Mouse (Mus musculus) layer of hippocampus, adult 2 months (tissue): ENCODE results near the gene Ccdc57. TPM values are rescaled to one million over a fixed set of nuclear protein-coding genes. Genes with fewer than 3 reads are reported as not detected.
"Not testable (repeated sequence)": the region's sequence is repeated elsewhere in the genome, so short reads cannot be mapped to it uniquely, and the experiment has no call there.

Experiments used
- DNase-seq, 2 experiments: peaks; one replicate each; pipeline ENCODE4 v3.0.0; 2022; ENCODE audit warnings: low spot score in 2 of 2
- H3K27ac ChIP-seq: fragments of 200-600 bp; 2 replicates; pipeline ENCODE4 v1.8.1; 2022
- H3K4me3 ChIP-seq: fragments of 200-600 bp; 2 replicates; pipeline ENCODE4 v1.8.1; 2022; ENCODE audit warnings: mild to moderate bottlenecking
- CTCF ChIP-seq: fragments of 200-600 bp; conservative IDR thresholded peaks from 2 replicates; pipeline ENCODE4 v1.8.1; 2022; ENCODE audit warnings: antibody characterized with exemption, mild to moderate bottlenecking, moderate library complexity
- total RNA-seq, 2 experiments: library from RNA; stranded (reverse); gene quantifications; 2 replicates each; pipeline ENCODE4 v1.2.3; 2021

Ccdc57 gene
- total RNA-seq, 2 experiments from 2014 or later = 8.4 to 8.7 TPM

DNA sequence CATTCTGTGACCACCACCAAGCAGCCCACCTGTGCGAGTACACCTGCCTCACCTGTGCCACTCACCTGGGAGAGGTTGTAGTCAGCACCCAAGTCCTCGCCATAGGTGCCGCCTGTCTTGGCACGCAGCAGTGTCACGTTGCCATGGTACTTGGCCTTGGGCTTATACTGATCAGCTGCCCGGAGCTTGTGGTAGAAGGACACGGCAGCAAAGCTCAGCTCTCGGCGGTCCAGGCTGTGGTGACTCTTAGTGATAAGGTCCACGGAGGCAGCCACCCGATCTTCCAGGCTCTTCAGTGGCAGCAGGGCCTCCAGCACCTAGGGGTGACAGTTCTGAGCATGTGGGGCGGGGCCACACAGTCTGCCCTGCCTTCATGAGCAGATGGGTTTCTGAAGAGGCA lies 124.7 kb downstream of the Ccdc57 start:
- DNase-seq = no peak
- Histone ChIP-seq H3K4me3 (no peak overlapping the region), H3K27ac (no peak overlapping the region)
- no peak for TF ChIP-seq CTCF

DNA sequence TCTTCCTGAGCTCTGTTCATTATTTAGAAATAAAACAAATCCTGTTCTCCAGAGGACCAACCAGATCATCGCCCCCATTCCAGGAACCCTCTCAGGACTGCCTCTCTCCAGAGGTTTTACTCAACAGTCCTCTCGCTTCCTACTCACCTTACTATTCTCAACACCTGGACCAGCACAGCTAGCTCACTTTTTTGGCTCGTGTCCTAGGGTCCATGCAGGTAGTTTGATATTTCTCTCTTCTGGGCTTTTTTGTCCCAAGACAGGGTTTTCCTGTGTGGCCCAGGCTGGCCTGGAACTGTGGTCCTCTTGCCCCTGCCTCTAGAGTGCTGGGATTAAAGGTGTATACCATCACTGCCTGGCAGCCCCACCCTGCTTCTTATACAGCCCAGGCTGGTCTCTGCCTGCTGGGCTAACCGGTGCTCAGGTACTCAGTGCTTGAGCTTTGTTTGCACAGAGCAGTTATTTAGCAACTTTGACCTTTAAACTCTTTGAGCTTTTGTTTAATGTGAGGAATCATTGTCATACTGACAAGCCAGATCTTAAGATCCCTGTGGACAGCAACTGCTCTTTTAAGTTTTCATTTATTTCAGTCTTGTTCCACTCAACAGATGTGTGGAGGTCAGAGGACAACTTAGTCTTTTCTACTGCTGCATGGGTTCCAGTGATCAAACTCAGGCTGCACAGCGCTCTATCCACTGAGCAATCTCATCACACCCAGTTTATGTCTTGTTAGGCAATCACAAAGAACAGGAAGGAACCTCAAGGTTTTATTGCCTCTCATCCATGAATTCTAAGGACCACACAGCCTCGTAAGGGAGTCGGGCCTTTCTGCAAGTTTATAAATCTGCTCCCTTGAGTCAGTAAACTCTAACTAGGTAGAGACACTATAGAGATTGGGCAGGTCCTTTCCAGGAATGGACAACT lies 127.0 kb downstream of the Ccdc57 start:
- H3K4me3 ChIP-seq = no peak overlapping the region
- H3K27ac ChIP-seq = no peak overlapping the region
- TF ChIP-seq CTCF = no peak
- DNase-seq = no peak

DNA sequence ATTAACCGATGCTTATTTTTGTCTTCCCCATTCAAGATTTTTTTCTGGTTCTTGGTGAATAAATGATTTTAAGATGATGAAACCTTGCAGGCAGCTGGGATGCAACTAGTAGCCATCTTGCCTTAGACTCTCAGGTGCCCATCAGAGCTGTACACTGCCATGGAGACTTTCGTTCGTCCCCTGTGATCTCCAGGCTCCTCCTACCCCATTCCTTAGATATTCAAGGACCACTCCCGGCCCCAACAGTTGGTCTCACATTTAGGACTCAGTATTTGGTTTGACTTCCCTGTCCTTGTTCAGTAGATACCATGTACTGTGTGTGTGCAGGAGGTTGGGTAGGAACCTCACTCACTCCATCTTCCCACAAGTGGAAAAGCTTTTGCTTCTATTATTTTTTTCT lies 127.9 kb downstream of the Ccdc57 start:
- no peak overlapping the region for H3K27ac ChIP-seq
- no peak overlapping the region for H3K4me3 ChIP-seq
- DNase-seq = no peak
- no peak for TF ChIP-seq CTCF

DNA sequence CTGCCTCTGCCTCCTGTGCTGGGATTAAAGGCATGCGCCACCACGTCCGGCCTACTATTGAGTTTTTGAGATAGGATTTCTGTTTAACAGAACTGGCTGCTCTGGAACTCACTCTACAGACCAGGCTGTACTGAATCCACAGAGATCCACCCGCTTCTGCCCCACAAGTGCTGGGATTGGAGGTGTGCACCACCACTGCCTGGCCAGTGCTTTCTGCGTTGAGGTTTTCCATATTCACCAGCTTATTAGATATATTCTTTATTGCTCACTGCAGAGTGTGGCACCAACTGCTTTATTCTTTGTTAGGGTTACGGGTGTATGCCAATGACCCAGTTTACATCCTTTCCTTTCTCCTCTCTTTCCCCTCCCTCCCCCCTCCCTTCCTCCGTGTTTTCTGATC lies 128.4 kb downstream of the Ccdc57 start:
- no peak for TF ChIP-seq CTCF
- DNase-seq = no peak

DNA sequence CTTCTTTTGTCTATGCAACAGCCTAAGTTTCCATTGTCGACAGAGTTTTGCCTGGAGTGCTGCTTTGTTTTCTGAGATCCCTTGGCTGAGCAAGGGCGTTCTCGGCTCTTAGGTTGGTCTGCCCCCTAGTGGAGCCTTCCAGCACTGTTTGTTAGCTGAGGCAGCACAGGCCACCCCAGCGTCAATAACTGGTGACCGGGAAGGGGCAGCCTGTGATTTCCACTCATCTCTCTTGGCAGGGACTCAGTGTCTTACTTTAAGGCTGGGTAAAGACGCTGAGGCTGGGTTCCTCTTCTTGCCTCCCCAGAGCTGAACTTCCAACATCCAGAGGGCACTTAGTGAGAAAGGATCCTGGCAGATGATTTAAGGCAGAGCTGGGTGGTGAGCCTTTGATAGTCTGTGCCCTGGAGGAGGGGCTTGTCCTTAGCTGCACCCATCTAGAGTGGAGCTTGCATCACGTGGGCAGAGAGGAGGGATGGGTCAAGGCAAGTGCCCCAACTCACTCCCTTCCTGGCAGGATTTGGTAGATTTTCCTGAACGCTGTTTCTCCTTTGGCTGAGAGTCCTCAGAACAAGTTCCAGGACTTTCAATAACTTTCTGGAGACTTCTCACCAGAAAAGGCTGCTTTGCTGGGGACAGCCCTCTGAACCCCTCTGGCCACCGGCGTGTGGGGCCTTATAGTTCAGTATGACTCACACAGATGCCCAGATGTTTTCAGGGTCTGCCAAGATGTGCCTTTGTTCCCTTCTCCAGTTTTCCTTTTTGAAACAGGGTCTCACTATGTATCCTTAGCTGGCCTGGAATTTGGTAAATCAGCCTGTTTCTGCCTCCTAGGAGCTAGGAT lies 132.4 kb downstream of the Ccdc57 start:
- TF ChIP-seq CTCF = peak; percentile 98
- no peak overlapping the region for H3K4me3 ChIP-seq
- peak; percentile 81 to 91 for DNase-seq
- H3K27ac ChIP-seq = peak overlapping the region; percentile 74

More for the DNA sequence above, 128.4 kb downstream of the Ccdc57 start:
- no peak overlapping the region for H3K27ac ChIP-seq
- H3K4me3 ChIP-seq = no peak overlapping the region

DNA sequence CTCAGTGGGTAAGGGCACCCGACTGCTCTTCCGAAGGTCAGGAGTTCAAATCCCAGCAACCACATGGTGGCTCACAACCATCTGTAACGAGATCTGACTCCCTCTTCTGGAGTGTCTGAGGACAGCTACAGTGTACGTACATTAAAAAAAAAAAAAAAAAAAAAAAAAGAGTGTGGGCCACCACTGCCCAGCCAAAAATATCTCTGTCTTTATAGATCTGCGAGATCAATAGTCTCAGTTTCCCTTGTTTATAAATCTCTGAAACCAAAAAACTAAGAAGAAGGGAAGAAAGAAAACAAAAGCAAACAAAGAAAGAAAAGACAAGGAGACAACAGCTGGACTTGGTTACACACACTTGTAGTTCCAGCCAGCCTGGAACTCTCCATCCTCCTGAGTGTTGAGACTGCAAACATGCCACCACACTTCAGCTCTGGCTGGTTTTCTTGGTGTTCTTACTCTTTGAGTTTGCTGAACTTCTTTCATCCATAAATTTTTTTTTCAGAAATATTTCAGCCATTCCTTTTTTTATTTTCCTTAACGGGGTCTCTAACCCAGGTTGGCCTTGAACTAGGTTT lies 133.3 kb downstream of the Ccdc57 start:
- H3K4me3 ChIP-seq = no peak overlapping the region
- TF ChIP-seq CTCF = no peak
- DNase-seq = no peak
- H3K27ac ChIP-seq = peak overlapping the region; percentile 74

DNA sequence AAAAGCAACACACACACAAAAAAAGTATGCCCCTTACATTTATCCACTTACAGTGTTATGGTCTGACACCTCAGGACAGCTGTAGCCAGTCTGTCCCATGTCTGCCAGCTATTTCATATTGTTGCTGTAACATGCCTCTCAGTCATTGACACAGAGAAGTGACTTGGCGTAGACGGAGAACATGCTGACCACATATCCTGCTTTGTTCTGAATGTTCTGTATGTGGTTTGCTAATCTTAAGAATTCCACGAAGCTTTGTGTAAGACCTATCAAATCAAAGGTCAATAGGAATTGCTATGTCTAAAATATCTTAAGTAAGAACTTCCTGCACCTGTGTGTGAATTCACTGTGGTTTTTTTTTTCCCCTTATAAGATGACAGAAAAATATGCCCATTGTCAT lies 134.4 kb downstream of the Ccdc57 start:
- TF ChIP-seq CTCF = no peak
- no peak for DNase-seq
- Histone ChIP-seq H3K27ac (no peak overlapping the region), H3K4me3 (no peak overlapping the region)

DNA sequence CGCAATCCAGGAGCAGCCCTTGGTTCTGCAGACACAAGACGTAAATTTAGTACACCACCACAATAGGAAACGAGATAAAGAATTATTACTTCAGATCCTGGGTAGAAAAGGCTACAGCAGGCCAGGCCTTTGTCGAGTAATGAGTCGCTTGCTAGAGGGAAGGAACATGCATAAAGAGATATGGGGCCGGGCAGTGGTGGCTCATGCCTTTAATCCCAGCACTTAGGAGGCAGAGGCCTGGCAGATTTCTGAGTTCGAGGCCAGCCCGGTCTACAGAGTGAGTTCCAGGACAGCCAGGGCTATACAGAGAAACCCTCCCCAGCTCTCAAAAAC lies 136.1 kb downstream of the Ccdc57 start:
- no peak for TF ChIP-seq CTCF
- H3K27ac ChIP-seq = peak overlapping the region; percentile 91

DNA sequence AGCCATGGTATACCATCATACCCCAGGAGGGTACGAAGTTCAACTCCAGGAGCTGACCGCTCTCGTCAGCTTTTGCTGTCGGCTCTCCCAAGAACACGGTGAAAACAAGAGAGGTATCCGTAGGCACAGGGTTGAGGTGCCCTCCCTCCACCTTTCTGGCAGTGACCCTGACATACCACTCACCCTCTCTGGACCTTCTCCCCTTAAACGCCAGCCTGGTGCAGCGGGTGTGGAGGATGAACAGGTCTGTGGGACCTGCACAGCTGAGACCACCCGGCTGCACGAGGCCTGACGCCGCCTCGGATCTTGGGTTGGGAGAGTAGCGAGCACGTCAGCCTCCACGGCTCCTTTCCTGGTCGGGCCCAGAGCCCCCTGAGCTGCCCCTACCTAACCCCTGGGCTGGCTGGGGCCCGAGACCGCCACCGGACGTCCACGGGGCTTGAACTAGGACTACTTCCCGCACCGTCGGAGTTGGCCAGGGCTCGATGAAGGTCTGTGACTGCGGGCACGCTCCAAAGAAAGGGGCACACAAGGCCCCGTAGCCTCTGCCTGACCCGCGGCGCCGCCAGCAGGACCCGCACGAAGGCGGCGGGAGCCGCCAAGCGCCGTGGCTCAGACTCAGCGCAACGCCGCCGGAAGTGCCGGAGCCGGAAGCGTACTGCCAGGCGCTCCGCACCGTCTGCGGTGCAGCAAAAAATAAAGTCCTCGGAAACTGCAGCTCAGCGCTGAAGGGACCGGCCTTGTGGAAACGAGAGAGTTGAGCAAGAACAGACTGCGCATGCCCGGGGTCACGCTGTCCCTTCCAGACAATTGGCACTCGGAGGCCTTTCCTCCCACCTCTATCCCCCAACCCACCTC lies 136.7 kb downstream of the Ccdc57 start, which contains the start of gene Dus1l:
Gene Dus1l, minus strand, starts transcription at position 648 of the 858 bp plus-strand sequence.
- H3K4me3 ChIP-seq = peak within 1 kb of the TSS; percentile 92
- TF ChIP-seq CTCF = no peak
- DNase-seq = peak; percentile 93 to 99
- peak within 1 kb of the TSS; percentile 91 for H3K27ac ChIP-seq

More for the DNA sequence above, 136.1 kb downstream of the Ccdc57 start:
- peak overlapping the region; percentile 92 for H3K4me3 ChIP-seq
- no peak for DNase-seq

DNA sequence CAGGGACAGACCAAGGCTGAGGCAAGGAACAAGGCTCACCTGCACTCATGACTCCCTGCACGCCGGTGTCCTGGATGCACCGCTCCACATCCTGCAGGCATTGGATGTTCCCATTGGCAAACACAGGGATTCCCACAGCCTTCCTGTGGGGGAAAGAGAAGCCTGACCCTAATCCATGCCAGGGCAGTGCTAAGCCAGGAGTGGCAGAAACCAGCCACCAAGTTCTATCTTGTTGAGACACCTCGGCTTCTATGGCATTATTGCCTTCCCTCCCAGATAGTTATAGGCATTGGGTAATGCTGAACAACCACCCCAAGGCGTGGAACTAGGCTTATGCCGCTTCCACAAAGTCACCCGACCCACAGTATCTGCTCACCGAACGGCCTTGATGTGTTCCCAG lies 140.0 kb downstream of the Ccdc57 start:
- no peak for TF ChIP-seq CTCF

DNA sequence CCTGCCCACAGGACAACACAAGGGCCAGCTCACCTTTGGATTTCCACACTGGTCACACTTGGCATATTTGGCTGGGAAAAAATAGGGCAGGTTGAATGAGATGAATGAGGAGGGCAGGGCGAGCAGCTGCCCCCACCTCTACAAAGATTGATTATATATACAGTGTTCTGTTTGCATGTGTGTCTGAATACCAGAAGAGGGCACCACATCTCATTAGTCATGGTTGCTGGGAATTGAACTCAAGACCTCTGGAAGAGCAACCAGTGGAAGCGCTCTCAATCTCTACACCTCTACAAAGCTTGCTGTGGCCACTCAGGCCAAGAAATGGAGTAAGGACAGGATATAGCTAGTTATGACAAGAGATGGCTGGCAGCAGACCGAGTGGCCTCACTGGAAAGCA lies 142.9 kb downstream of the Ccdc57 start:
- H3K27ac ChIP-seq = no peak overlapping the region
- peak; percentile 58 for TF ChIP-seq CTCF
- no peak for DNase-seq
- no peak overlapping the region for H3K4me3 ChIP-seq

More for the DNA sequence above, 140.0 kb downstream of the Ccdc57 start:
- DNase-seq = no peak
- Histone ChIP-seq H3K27ac (no peak overlapping the region), H3K4me3 (no peak overlapping the region)

DNA sequence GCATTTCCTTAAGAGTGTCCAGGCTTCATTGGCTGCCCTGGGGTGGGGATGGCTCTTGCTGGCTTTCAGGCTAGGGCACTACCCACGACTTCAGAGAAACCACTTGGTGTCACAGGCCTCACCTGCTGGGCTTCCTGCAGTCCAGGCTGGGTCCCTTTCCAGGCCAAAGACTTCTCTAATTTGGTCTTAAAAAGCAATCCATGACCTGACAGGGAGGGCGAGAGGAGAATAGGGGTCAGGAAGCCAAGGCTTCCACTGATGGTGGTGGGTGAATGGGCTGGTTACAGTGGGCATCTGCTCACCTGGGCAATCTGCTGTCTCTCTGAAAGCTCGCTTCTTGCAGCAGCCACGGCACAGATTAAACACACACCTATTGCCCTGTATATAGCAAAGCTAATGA lies 143.3 kb downstream of the Ccdc57 start:
- Histone ChIP-seq H3K4me3 (no peak overlapping the region), H3K27ac (no peak overlapping the region)
- DNase-seq = no peak
- TF ChIP-seq CTCF = no peak

DNA sequence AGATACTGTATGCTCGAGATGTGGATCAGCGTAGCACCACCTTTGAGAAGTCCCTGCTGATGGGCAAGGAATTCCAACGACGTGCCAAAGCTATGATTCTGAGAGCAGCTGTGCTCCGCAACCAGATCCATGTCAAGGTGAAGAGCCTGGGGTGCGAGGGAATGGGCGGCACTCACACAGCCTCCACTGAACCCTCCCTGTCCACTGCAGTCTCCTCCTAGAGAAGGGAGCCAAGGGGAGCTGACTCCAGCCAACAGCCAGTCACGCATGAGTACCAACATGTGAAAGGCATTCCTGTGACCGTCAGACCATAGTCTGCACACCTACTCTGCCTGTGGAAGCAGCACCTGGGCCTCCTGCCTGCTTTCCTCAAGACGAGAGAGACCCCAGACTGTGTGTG lies 144.2 kb downstream of the Ccdc57 start:
- H3K4me3 ChIP-seq, DNase-seq, H3K27ac ChIP-seq: not testable (repeated sequence)
